Mouse (Mus musculus) kidney, adult 2 months (tissue): ENCODE data around the gene Smg6.

Experiments
- CTCF ChIP-seq: fragments of 200-500 bp; conservative IDR thresholded peaks from 2 replicates; pipeline ENCODE4 v1.5.1; 2011; ENCODE audit warnings: low read depth, mild to moderate bottlenecking, control low read depth, low read length, moderate library complexity, mixed read lengths; ENCODE audit not compliant: insufficient read depth, insufficient read length
- POLR2A ChIP-seq: fragments of 200-500 bp; IDR thresholded peaks from one replicate; pipeline ENCODE4 v1.6.1; 2011; ENCODE audit warnings: low read depth, low read length, control low read depth

DNA sequence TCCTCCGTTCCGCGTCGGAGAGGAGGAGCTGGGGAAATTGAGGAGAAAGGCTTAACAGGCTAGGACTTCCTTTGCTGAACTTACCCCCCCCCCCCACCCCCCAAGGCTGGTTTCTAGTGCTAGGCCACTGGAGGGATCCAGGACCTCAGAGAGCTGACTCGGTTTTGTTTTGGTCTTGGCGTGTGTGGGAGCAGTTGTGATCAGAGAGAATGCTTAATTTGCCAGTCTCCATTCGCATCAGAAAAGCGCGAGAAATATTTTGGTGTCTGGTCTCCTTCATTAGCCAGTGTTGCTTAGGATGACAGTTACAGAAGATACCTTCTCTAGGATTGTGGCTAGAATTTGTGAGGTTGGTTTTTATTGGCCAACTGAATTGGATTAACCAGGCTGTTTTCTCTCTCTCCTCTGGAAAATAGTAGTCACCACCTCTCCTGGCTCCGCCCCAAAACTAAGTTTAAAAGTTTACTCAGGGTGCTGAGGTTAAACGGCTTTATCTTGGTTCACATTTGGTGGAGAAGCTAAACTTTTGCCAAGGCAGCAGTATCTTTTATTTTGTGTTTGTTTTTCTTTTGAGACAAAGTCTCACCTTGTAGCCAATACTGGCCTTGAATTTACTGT, 874 bp downstream of the Smg6 start:
- TF ChIP-seq CTCF (no peak), POLR2A (no peak)
